Mouse (Mus musculus): ENCODE measurements at regions not wholly inside any gene's neighbourhood (a gene's known extent, or its start where the extent isn't known, plus 50 kb on each side); places are given as distances from the start of the nearest gene placed in this dataset.
"Not testable (repeated sequence)": the region's sequence is repeated elsewhere in the genome, so short reads cannot be mapped to it uniquely, and the experiment has no call there.

GRCm38 (mm10) chr17:13654606-13655005 lies 105.7 kb upstream of the Afdn start:
- not testable (repeated sequence) for H3K36me3 ChIP-seq (ENCODE audit: control insufficient read depth, insufficient read depth, low read length); DNase-seq; H3K4me3 ChIP-seq (ENCODE audit: control insufficient read depth, insufficient read depth, low read length); H3K27me3 ChIP-seq (ENCODE audit: control insufficient read depth, insufficient read depth, low read length); H3K27ac ChIP-seq (ENCODE audit: control insufficient read depth, insufficient read depth, low read length)
- H3K4me1 ChIP-seq (replicated peaks; ENCODE audit: control insufficient read depth, insufficient read depth, low read length): peaks cover 14% of the 10 kb centered on the region
- 71% methylated on average over 1 of the region's 1 CpGs for WGBS

GRCm38 (mm10) chr17:13656065-13656464 lies 104.3 kb upstream of the Afdn start:
- H3K4me3 ChIP-seq (ENCODE audit: control insufficient read depth, insufficient read depth, low read length): no peak overlapping the region
- peaks cover 17% of the 10 kb centered on the region for H3K4me1 ChIP-seq (replicated peaks; ENCODE audit: control insufficient read depth, insufficient read depth, low read length)
- no peaks in the 10 kb centered on the region for H3K27me3 ChIP-seq (ENCODE audit: control insufficient read depth, insufficient read depth, low read length)
- TF ChIP-seq POLR2A (IDR thresholded peaks at IDR 0.05; ENCODE audit: control insufficient read depth, extremely low read depth, insufficient read depth, low read length, poor library complexity) (no peak), CTCF (IDR thresholded peaks at IDR 0.05; ENCODE audit: borderline replicate concordance, control insufficient read depth, extremely low read depth, insufficient read depth, low read length, poor library complexity) (no peak)
- DNase-seq: no peak
- no peak overlapping the region; the same call in 1 of the 2 replicates for H3K27ac ChIP-seq (ENCODE audit: control insufficient read depth, insufficient read depth, low read length)
- 66% methylated on average over 3 of the region's 3 CpGs for WGBS
- no peaks in the 10 kb centered on the region for H3K36me3 ChIP-seq (ENCODE audit: control insufficient read depth, insufficient read depth, low read length)

GRCm38 (mm10) chr17:13656485-13657181 lies 103.7 kb upstream of the Afdn start:
- DNase-seq: no peak
- TF ChIP-seq CTCF (IDR thresholded peaks at IDR 0.05; ENCODE audit: borderline replicate concordance, control insufficient read depth, extremely low read depth, insufficient read depth, low read length, poor library complexity) (no peak), POLR2A (IDR thresholded peaks at IDR 0.05; ENCODE audit: control insufficient read depth, extremely low read depth, insufficient read depth, low read length, poor library complexity) (no peak)
- no peak overlapping the region for H3K27ac ChIP-seq (ENCODE audit: control insufficient read depth, insufficient read depth, low read length)
- no peaks in the 10 kb centered on the region for H3K36me3 ChIP-seq (ENCODE audit: control insufficient read depth, insufficient read depth, low read length)
- WGBS: 47% methylated on average over 13 of the region's 15 CpGs
- no peaks in the 10 kb centered on the region for H3K27me3 ChIP-seq (ENCODE audit: control insufficient read depth, insufficient read depth, low read length)
- H3K4me3 ChIP-seq (ENCODE audit: control insufficient read depth, insufficient read depth, low read length): no peak overlapping the region
- H3K4me1 ChIP-seq (replicated peaks; ENCODE audit: control insufficient read depth, insufficient read depth, low read length): peaks cover 17% of the 10 kb centered on the region

- peaks cover 17% of the 10 kb centered on the region for H3K4me1 ChIP-seq (replicated peaks; ENCODE audit: control insufficient read depth, insufficient read depth, low read length)
These were observed 103.2 kb upstream of the Afdn start for GRCm38 (mm10) chr17:13657182-13657562.

GRCm38 (mm10) chr17:13657656-13658292 lies 102.6 kb upstream of the Afdn start:
- Histone ChIP-seq H3K4me1 (replicated peaks; ENCODE audit: control insufficient read depth, insufficient read depth, low read length) (peaks cover 17% of the 10 kb centered on the region), H3K4me3 (ENCODE audit: control insufficient read depth, insufficient read depth, low read length) (no peak overlapping the region), H3K27me3 (ENCODE audit: control insufficient read depth, insufficient read depth, low read length) (no peaks in the 10 kb centered on the region), H3K36me3 (ENCODE audit: control insufficient read depth, insufficient read depth, low read length) (no peaks in the 10 kb centered on the region), H3K27ac (ENCODE audit: control insufficient read depth, insufficient read depth, low read length) (no peak overlapping the region)
- no peak for TF ChIP-seq POLR2A (IDR thresholded peaks at IDR 0.05; ENCODE audit: control insufficient read depth, extremely low read depth, insufficient read depth, low read length, poor library complexity)
- TF ChIP-seq CTCF (IDR thresholded peaks at IDR 0.05; ENCODE audit: borderline replicate concordance, control insufficient read depth, extremely low read depth, insufficient read depth, low read length, poor library complexity): no peak
- no peak for DNase-seq
- WGBS: 94% methylated on average over 9 of the region's 9 CpGs

More at GRCm38 (mm10) chr17:13657182-13657562, 103.2 kb upstream of the Afdn start:
- Histone ChIP-seq H3K36me3 (ENCODE audit: control insufficient read depth, insufficient read depth, low read length) (no peaks in the 10 kb centered on the region), H3K4me3 (ENCODE audit: control insufficient read depth, insufficient read depth, low read length) (no peak overlapping the region), H3K27ac (ENCODE audit: control insufficient read depth, insufficient read depth, low read length) (no peak overlapping the region), H3K27me3 (ENCODE audit: control insufficient read depth, insufficient read depth, low read length) (no peaks in the 10 kb centered on the region)
- 92% methylated on average over 10 of the region's 10 CpGs for WGBS
- TF ChIP-seq CTCF (IDR thresholded peaks at IDR 0.05; ENCODE audit: borderline replicate concordance, control insufficient read depth, extremely low read depth, insufficient read depth, low read length, poor library complexity) (no peak), POLR2A (IDR thresholded peaks at IDR 0.05; ENCODE audit: control insufficient read depth, extremely low read depth, insufficient read depth, low read length, poor library complexity) (no peak)
- DNase-seq: no peak

- H3K27me3 ChIP-seq (ENCODE audit: control insufficient read depth, insufficient read depth, low read length): no peaks in the 10 kb centered on the region
- 84% methylated on average over 3 of the region's 3 CpGs for WGBS
- no peaks in the 10 kb centered on the region for H3K36me3 ChIP-seq (ENCODE audit: control insufficient read depth, insufficient read depth, low read length)
- H3K27ac ChIP-seq (ENCODE audit: control insufficient read depth, insufficient read depth, low read length): no peak overlapping the region; the same call in 1 of the 2 replicates
- no peak for DNase-seq
- H3K4me1 ChIP-seq (replicated peaks; ENCODE audit: control insufficient read depth, insufficient read depth, low read length): peaks cover 17% of the 10 kb centered on the region
- H3K4me3 ChIP-seq (ENCODE audit: control insufficient read depth, insufficient read depth, low read length): no peak overlapping the region
- TF ChIP-seq POLR2A (IDR thresholded peaks at IDR 0.05; ENCODE audit: control insufficient read depth, extremely low read depth, insufficient read depth, low read length, poor library complexity): no peak
- TF ChIP-seq CTCF (IDR thresholded peaks at IDR 0.05; ENCODE audit: borderline replicate concordance, control insufficient read depth, extremely low read depth, insufficient read depth, low read length, poor library complexity): no peak
These were observed 101.9 kb upstream of the Afdn start for GRCm38 (mm10) chr17:13658321-13658978.
